Comparison of ENCODE assay signal across 11 mouse cellular contexts in the genomic region with DNA sequence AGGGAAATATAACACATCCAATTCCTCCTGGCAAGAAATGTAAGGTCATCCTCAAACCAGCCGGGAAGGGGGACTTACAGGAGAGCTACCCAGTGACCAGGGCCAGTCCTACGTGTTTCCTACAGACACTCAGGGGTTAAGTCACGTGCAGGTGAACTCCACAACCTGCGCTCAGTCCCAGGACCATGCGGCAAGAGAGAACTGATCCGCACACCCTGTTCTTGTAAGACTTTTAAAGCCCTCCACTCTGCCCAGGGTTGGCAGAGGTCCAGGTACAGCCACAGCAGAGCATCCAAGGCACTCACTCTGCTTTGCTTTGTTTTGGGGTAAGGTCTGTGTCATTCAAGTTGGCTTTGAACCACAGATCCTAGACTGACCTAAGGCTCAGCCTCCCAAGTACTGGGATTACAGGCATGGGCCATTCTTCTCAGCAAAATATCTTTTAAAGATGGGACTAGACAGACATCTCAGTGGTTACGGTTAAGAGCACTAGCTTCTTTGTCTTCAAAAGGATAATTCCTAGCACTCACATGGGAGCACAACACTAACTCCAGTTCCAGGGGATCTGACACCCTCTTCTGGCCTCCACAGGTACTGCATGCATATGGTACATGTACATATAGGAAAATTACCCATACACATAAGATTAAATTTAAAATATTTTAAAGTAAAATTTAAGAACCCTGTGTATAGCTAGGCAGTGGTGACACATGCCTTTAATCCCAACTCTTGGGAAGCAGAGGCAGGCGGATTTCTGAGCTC. TPM values are rescaled to one million over a fixed set of nuclear protein-coding genes. Genes with fewer than 3 reads are reported as not detected.
DNase-seq lines count a peak whose midpoint lies in the region; ATAC-seq and TF ChIP-seq lines count a peak whose summit lies in the region.
"Had no signal": no experiment of that assay in that cellular context is flagged by ENCODE, and none has a peak within 500 bp of the region (broad histone marks: within the 10 kb centered on the region; RNA-seq: fewer than 3 reads in every experiment).

No protein-coding gene starts in this region.

- DNase-seq in forebrain, embryonic 11.5 days (ENCODE audit: low spot score), result no peak
- no peak for DNase-seq in forebrain, embryonic 10.5 days (ENCODE audit: extremely low spot score, low spot score)
- DNase-seq in liver, adult 2 months (ENCODE audit: extremely low read depth, low read depth, low spot score), result no peak
- DNase-seq in R1 (ENCODE audit: low read depth, low spot score), result peak; percentile 73
- DNase-seq in lung, postnatal 36 days, result peak; percentile 78
- no peak for DNase-seq in urinary bladder, postnatal 36 days (ENCODE audit: low spot score in 2 of 2)
- no peak for DNase-seq in heart, postnatal 14 days
- DNase-seq: heart, postnatal 10 days had no signal

- no peaks in the 10 kb centered on the region for H3K9me3 ChIP-seq in forebrain, embryonic 11.5 days (ENCODE audit: control insufficient read depth, low read length)
- H3K9me3 ChIP-seq in forebrain, embryonic 10.5 days, result no peaks in the 10 kb centered on the region
- H3K9me3 ChIP-seq in liver, embryonic 12.5 days (replicated peaks), result no peaks in the 10 kb centered on the region
- H3K9me3 ChIP-seq: embryonic facial prominence, embryonic 13.5 days; neural tube, embryonic 13.5 days had no signal

- no peak overlapping the region for H3K27ac ChIP-seq in forebrain, embryonic 11.5 days (ENCODE audit: low read depth, low read length)
- H3K27ac ChIP-seq in forebrain, embryonic 10.5 days, result no peak overlapping the region
- H3K27ac ChIP-seq in liver, adult 2 months (replicated peaks; ENCODE audit: insufficient read depth, low read depth, low read length), result no peak overlapping the region
- H3K27ac ChIP-seq in liver, embryonic 12.5 days, result no peak overlapping the region
- H3K27ac ChIP-seq: embryonic facial prominence, embryonic 13.5 days; neural tube, embryonic 13.5 days had no signal

- H3K4me3 ChIP-seq in forebrain, embryonic 11.5 days (ENCODE audit: low read depth, low read length), result no peak overlapping the region
- no peak overlapping the region for H3K4me3 ChIP-seq in forebrain, embryonic 10.5 days
- H3K4me3 ChIP-seq in liver, adult 2 months (ENCODE audit: insufficient read depth, low read depth, low read length), result no peak overlapping the region
- no peak overlapping the region for H3K4me3 ChIP-seq in liver, embryonic 12.5 days
- H3K4me3 ChIP-seq: embryonic facial prominence, embryonic 13.5 days; neural tube, embryonic 13.5 days had no signal

- H3K9ac ChIP-seq in forebrain, embryonic 11.5 days (ENCODE audit: low read length), result no peak overlapping the region
- no peak overlapping the region for H3K9ac ChIP-seq in liver, adult 2 months (ENCODE audit: low read depth, low read length)
- no peak overlapping the region for H3K9ac ChIP-seq in liver, embryonic 12.5 days
- H3K9ac ChIP-seq: embryonic facial prominence, embryonic 13.5 days; neural tube, embryonic 13.5 days had no signal

- no peaks in the 10 kb centered on the region for H3K27me3 ChIP-seq in forebrain, embryonic 11.5 days (ENCODE audit: control insufficient read depth, insufficient read depth, low read length)
- H3K27me3 ChIP-seq in forebrain, embryonic 10.5 days (ENCODE audit: poor library complexity, severe bottlenecking), result no peaks in the 10 kb centered on the region
- no peaks in the 10 kb centered on the region for H3K27me3 ChIP-seq in liver, adult 2 months (ENCODE audit: control insufficient read depth, insufficient read depth, low read length)
- H3K27me3 ChIP-seq in liver, embryonic 12.5 days (replicated peaks), result no peaks in the 10 kb centered on the region
- H3K27me3 ChIP-seq: embryonic facial prominence, embryonic 13.5 days; neural tube, embryonic 13.5 days had no signal

- peaks cover 43% of the 10 kb centered on the region; the same call in 1 of the 2 replicates for H3K79me2 ChIP-seq in liver, adult 2 months (ENCODE audit: control insufficient read depth, insufficient read depth, low read length)

- no peaks in the 10 kb centered on the region for H3K36me3 ChIP-seq in forebrain, embryonic 11.5 days (ENCODE audit: control insufficient read depth, insufficient read depth, low read length)
- no peaks in the 10 kb centered on the region for H3K36me3 ChIP-seq in forebrain, embryonic 10.5 days (replicated peaks)
- no peaks in the 10 kb centered on the region for H3K36me3 ChIP-seq in liver, adult 2 months (ENCODE audit: control insufficient read depth, insufficient read depth, low read length)
- no peaks in the 10 kb centered on the region for H3K36me3 ChIP-seq in liver, embryonic 12.5 days
- H3K36me3 ChIP-seq: embryonic facial prominence, embryonic 13.5 days; neural tube, embryonic 13.5 days had no signal

- 0 out of 2 replicates have a peak, but pooled peaks have one; percentile 24 for ATAC-seq in forebrain, embryonic 11.5 days (replicated peaks; ENCODE audit: low FRiP score)
- ATAC-seq in liver, embryonic 12.5 days, result no peak

- WGBS in forebrain, embryonic 11.5 days, result 87% methylated on average over 8 of the region's 8 CpGs
- 92% methylated on average over 8 of the region's 8 CpGs for WGBS in forebrain, embryonic 10.5 days
- WGBS in liver, adult 2 months, result 95% methylated on average over 8 of the region's 8 CpGs
- 77% methylated on average over 8 of the region's 8 CpGs for WGBS in liver, embryonic 12.5 days (ENCODE audit: insufficient replicate concordance)

- no peak for TF ChIP-seq POLR2A in liver, adult 2 months (IDR thresholded peaks at IDR 0.05; ENCODE audit: extremely low read depth, insufficient read depth, low read length)

- intact Hi-C loops in heart, postnatal 14 days (cut with DNase I), result loop anchor here (5.0 kb wide), 1 partner anchor 106 kb away; no protein-coding TSS in a partner anchor

- no peak overlapping the region for H3K4me2 ChIP-seq in forebrain, embryonic 11.5 days (ENCODE audit: low read depth, low read length, severe bottlenecking)
- no peak overlapping the region for H3K4me2 ChIP-seq in liver, embryonic 12.5 days
- H3K4me2 ChIP-seq: embryonic facial prominence, embryonic 13.5 days; neural tube, embryonic 13.5 days had no signal

- peaks cover 4% of the 10 kb centered on the region; the same call in 1 of the 2 replicates for H3K4me1 ChIP-seq in forebrain, embryonic 11.5 days (replicated peaks; ENCODE audit: control insufficient read depth, insufficient read depth, low read length)
- peaks cover 21% of the 10 kb centered on the region for H3K4me1 ChIP-seq in forebrain, embryonic 10.5 days
- H3K4me1 ChIP-seq in liver, adult 2 months (ENCODE audit: control insufficient read depth, insufficient read depth, low read length), result peaks cover 17% of the 10 kb centered on the region
- H3K4me1 ChIP-seq in liver, embryonic 12.5 days, result peaks cover 21% of the 10 kb centered on the region

- peak; percentile 39; the same call in 1 of the 2 replicates for TF ChIP-seq CTCF in liver, adult 2 months (IDR thresholded peaks at IDR 0.05; ENCODE audit: low read depth, low read length)

RNA-seq across cellular contexts. Expression of gene Slc23a2, which starts 8.9 kb away (rescaled TPM):
- polyA plus RNA-seq in forebrain, embryonic 11.5 days (2014; fragmentation: Nextera tagmentation; extraction: Ambion mirVana), result 13.5 and 14.2 TPM in 2 replicates
- polyA plus RNA-seq in forebrain, embryonic 10.5 days (2016; fragmentation: Nextera tagmentation; extraction: Ambion mirVana), result 10.9 and 12.6 TPM in 2 replicates
- 14.8 and 20.5 TPM in 2 replicates for total RNA-seq in liver, adult 2 months (2014; rRNA removed)
- polyA plus RNA-seq in liver, adult 2 months (2012; rRNA removed), result 7.0 and 12.7 TPM in 2 replicates
- 3.0 and 5.1 TPM in 2 replicates for polyA plus RNA-seq in liver, embryonic 12.5 days (2016; fragmentation: Nextera tagmentation; extraction: Ambion mirVana)
- total RNA-seq in heart, postnatal 14 days (2021), result 10 to 100 TPM; 15.4 to 16.0 TPM

Comparison
In these comparisons a context has a peak if more than half of its experiments do, and no peak if none do; other contexts are left out.
1. DNase-seq: peak in R1 (single experiment) and lung, postnatal 36 days (single experiment); none in forebrain, embryonic 11.5 days (single experiment), forebrain, embryonic 10.5 days (single experiment), liver, adult 2 months (single experiment), urinary bladder, postnatal 36 days (0 of 2) and heart, postnatal 14 days (0 of 2).